Mouse (Mus musculus): Measurements from ENCODE around the gene Abcf3.

The Abcf3 gene

DNA sequence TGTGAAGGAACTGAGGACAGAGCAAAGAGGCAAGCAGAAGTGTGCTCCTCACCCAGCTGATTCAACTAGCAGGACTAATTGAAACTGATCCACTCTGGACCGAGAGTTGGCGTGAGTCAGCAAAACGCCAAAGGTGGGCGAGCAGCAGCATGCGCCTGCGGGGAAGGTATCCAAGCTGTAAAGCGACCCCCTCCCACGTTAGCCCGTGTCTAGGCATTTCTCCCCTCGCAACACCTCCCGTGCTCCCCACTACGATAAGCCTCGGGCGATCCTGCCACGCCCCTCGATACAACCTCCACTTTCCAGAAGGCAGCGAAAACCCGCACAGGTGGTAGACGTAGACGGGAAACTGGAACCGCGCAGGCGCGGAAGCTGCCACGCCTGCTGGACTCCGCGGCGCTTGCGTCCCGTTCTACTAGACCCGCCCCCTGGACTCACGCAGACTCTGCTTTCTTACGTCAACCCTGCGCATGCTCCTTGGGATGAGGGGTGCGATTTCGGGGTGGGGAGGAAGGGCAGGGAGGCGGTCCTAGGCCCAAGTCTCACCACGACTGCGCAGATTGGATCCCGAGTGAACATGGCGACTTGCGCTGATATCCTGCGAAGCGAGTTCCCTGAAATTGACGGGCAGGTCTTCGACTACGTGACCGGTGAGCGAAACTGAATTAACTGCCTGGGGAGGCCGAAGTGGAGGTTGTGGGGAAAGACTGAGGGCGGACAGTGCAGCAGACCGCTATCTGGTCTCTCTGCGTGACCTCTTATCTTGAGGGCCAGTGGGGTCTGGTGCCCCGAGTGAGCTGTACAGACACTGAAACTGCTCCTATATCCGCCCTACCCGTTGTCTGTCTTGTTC lies at the start of gene Abcf3:
Gene Abcf3, plus strand, starts transcription at position 482 of the 853 bp plus-strand sequence.
- DNase-seq (ENCODE audit: low read depth, low spot score): peak; percentile 99

DNA sequence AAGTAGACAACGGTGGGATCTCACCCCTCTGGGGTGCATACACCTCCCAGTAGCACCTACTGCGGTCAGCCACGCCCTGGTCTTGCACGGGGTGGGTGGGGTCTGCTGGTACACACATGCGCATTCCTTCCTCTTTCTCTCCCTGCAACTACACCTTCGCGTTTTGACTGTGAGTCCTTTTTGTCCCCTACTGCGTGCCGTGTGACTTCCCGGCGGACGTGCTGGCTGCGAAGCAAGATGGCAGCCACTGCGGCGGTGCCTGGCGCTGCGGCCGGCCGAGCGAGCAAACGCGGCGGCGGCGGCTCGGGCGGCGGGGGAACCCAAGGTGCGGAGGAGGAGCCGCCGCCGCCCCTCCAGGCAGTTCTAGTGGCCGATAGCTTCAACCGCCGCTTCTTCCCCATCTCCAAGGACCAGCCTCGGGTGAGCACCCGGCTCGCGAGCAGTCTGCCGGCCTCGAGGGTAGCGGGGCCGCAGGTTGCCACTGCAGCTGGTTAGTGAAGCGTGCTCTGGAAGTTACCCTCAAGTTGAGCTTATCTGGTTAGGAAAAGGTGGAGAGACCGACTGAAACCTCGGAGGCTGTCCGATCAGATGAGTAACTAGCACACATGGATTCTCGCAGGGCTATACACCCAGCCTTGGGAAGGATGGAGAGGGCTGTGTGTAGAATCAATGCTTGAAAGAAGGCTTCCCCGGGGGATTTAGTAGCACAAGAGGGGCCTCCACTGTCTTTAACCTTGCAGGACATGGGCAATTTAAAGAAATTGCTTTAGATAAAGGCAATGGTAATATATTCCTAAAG lies 49.5 kb upstream of the Abcf3 start, which contains the start of gene Eif2b5:
Gene Eif2b5, plus strand, starts transcription at position 141 of the 799 bp plus-strand sequence.
- peak; percentile 93 for DNase-seq (ENCODE audit: low read depth, low spot score)

DNA sequence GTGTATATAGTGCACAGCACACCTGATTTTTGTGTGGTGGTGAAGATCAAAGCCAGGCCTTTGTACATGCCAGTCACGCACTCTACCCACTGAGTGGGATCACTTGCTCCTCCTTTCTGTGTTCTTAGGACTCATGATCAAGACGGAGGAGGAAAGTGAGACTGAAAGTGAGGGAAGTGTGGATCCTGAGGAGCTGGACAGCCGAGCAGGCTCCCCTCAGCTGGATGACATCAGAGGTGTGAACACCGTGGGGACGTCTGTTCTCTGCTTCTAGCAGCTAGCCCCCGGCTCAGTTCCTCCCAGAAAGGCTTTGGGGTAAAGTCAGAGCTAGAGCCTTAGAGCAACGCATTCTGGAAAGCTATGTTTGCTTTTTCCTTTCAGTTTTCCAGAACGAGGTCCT lies 42.4 kb upstream of the Abcf3 start:
- no peak for DNase-seq (ENCODE audit: low read depth, low spot score)

DNA sequence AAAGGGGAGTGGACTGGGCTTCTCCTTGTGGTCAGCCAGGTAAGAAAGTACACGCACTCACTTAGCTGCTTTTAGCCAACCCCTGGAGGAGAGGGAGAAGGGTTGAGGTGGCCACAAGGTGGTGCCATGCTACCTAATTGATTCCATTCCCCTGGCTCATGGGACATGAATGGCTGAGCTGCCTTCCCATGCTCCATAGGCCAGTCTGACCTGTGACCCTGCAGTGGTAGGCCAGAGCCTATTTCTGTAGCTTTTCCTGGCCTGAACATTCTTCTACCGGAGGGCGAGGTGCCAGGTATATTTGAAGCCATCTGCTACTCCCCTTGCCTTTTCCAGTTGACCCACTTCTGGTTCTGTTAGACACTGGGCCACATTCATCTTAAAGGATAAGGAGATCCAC lies 39.0 kb upstream of the Abcf3 start:
- DNase-seq (ENCODE audit: low read depth, low spot score): no peak

DNA sequence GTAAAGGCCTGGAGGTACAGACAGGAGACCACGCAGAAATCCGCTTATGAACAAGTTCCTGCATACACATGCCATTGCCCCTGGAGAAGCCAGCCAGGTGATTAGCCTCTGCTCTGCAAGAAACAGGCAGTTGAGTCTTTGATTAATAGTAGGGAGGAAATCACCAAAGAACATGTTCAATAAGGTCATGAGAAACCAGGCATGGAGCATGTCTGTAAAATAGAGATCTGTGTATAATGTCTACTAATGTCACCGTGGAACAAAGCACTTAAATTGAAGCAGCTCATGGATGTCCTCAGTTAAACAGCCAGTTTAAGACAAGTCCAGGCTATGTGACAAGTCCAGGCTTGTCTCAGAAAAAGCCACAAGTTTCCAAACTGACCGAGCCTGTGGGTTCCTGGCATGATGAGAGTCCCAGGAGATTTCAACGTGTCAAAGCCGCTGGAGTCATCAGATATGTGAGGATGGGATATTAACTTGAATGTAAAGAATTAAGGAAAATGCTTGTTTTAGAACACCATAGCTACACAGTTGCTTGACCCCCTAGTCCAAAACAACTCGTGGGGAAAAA lies 37.0 kb upstream of the Abcf3 start:
- no peak for DNase-seq (ENCODE audit: low read depth, low spot score)

DNA sequence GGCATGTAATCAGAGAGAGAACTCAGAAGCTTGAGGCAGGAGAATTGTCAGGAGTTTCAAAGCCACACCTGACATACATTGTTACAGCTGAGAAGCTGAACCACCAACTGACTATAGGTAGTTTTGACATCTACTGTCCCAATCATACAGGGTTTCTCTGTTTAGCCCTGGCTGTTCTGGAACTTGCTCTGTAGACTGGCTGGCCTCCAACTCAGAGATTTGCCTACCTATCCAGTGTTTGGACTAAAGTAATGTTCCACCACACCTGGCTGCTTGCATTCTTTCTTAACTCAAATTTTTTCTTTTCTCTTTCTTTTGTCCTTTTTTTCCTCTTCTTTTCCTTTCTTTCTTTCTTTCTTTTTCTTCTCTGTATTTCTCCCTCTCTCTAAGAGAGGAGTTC lies 32.3 kb upstream of the Abcf3 start:
- no peak for DNase-seq (ENCODE audit: low read depth, low spot score)

DNA sequence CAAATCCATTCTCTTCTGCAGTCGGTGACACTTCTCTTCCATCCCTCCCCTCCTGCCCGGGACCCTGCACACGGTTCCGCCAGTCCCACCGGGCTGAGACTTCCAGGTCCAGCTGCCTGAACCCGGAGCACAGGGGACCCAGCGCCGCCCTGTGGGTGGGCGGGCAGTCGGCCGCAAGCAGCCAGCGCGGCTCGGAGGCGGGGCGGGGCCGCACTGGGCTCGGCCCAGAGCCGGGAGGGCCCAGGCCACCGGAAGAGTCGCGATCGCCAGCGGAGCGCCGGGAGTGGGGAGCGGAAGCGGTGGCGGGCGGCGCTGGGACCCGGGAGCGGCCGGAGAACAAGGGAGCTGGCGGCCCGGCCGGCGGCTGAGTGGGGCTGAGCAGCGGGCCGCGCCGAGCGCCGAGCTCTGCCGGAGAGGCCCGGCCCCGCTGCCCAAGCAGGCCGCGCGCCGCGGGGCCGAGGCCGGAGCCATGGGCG lies 31.6 kb upstream of the Abcf3 start, which contains the start of gene Dvl3:
Gene Dvl3, plus strand, starts transcription at position 257 of the 476 bp plus-strand sequence.
- peak; percentile 82 for DNase-seq (ENCODE audit: low read depth, low spot score)

DNA sequence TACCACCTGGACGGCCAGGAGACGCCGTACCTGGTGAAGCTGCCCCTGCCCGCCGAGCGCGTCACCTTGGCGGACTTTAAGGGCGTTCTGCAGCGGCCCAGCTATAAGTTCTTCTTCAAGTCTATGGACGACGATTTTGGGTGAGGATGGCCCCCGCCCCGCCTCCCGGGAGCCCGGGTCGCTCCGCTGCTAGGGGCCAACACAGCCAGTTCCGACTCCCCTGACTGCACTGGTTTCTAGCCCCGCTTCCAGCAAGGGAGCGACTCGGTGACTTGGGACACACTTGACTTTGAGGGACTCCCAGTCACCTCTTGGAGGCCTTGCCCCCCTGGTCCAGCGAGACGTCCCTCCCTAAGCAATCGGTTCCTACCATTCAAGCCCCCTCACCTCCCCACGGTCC lies 31.2 kb upstream of the Abcf3 start:
- no peak for DNase-seq (ENCODE audit: low read depth, low spot score)

DNA sequence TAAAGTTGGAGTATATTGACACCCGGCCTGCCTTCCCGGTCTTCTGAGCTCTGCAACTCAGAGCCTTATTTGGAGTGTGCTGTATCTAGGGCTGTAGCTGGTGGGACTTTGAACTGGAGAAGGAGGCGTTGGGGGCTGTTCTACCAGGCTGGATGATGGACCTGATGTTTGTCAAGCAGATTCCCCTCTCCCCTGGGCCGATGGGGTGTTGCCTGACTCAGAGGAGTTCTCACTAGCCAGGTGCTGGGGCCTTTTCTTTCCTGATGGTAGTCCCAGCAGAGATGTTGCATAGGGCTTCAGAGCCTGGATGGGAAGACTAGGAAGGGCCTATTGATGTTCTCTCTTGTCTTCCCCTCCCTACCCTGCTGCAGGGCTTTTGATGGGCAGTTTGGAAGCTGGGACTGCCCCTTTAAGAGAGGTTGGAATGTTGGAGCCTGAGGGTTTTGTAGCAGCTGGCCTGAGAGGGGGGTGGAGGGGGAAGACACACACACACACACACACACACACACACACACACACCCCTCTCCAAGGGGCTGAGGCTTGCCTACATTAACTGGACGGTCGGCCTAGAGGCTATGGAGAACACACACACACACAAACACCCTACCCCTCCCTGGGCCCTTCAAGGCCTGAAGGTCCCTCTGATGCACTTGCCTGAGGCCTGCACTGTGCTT lies 30.5 kb upstream of the Abcf3 start:
- DNase-seq (ENCODE audit: low read depth, low spot score): peak; percentile 21

DNA sequence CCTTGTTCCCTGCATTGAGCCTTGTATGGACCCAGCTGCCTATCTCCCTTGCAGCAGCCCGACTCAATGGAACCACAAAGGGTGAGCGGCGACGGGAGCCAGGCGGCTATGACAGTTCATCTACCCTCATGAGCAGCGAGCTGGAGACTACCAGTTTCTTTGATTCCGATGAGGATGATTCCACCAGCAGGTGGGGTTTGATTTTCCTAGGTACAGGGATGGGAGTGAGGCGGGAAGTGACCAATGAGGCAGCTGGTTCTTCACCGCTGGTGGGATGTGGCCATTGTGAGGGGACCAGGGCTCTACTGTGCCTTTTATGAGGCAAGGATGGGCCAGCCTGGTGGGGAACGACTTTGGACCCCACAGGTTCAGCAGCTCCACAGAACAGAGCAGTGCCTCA lies 24.5 kb upstream of the Abcf3 start:
- DNase-seq (ENCODE audit: low read depth, low spot score): no peak

DNA sequence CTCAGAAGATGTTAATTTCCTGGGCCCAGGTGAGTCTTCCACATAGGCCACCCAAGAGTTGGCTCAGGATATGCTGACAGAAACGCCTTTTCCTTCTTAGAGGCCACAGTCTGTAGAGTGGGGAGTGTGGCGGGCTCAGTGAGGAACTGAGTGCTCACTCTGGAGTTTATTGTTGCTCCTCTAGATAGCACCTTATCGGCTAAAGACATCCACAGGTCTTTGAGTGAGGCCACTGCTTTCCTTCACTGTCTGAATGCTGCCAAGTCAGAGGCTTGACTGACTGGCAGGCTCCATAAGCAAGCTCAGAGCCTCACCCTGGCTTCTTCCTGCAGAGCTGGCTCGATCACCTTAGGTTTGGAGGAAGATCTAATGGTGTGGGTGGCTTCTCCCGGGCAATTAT lies 19.6 kb upstream of the Abcf3 start:
- no peak for DNase-seq (ENCODE audit: low read depth, low spot score)

DNA sequence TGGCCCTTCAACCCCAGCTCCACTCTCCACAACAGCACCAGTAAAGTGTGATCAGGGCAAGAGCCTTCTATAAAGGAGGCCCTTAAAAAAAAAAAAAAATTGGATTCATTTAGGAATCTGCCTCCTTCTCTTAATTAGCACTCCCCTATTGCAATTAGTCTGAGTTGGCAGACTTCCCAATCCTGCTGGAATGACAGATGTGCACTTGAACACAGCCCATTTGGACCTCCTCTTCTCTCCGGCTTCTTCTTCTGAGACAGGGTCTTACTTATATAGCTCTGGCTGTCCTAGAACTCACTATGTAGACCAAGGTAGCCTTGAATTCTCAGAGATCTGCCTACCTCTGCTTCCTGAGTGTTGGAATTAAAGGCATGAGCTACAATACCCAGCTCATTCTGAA lies 19.0 kb upstream of the Abcf3 start:
- no peak for DNase-seq (ENCODE audit: low read depth, low spot score)

DNA sequence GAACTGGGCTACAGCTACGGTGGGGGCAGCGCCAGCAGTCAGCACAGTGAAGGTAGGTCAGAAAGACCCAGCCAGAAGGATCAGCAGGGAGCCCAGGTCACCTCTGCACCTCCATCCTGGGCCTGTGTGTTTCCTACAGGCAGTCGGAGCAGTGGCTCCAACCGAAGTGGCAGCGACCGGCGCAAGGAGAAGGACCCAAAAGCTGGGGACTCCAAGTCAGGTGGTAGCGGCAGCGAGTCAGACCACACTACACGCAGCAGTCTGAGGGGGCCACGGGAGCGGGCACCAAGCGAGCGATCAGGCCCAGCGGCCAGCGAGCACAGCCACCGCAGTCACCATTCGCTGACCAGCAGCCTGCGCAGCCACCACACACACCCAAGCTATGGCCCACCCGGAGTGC lies 17.4 kb upstream of the Abcf3 start:
- DNase-seq (ENCODE audit: low read depth, low spot score): no peak

DNA sequence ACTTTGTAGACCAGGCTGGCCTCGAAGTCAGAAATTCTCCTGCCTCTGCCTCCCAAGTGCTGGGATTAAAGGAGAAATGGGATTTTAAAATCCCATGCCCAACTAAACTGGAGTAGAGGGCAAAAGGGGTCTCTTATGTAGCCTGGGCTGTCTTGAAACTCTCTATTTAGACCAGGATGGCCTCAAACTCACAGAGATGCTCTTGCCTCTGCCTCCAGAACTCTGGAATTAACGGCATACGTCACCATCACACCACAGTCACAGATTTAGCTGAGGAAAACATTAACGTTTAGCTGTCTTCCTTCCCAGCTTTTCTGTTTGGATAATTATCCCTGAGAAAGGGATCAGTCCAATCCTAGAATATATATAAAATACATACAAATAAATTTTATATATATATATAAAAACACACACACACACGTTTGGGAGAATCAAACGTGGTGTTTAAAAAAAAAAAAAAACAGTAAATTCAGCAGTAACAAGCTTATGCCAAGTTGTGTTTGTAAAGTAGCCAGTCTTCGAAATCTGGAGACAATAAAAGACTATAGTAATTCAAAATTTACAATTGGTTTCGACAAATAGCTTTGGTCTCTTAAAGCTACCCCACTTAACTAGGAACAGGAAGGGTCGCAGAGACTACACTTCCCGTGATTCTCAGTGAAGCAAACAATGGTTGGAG lies 13.6 kb upstream of the Abcf3 start:
- DNase-seq (ENCODE audit: low read depth, low spot score): no peak

DNA sequence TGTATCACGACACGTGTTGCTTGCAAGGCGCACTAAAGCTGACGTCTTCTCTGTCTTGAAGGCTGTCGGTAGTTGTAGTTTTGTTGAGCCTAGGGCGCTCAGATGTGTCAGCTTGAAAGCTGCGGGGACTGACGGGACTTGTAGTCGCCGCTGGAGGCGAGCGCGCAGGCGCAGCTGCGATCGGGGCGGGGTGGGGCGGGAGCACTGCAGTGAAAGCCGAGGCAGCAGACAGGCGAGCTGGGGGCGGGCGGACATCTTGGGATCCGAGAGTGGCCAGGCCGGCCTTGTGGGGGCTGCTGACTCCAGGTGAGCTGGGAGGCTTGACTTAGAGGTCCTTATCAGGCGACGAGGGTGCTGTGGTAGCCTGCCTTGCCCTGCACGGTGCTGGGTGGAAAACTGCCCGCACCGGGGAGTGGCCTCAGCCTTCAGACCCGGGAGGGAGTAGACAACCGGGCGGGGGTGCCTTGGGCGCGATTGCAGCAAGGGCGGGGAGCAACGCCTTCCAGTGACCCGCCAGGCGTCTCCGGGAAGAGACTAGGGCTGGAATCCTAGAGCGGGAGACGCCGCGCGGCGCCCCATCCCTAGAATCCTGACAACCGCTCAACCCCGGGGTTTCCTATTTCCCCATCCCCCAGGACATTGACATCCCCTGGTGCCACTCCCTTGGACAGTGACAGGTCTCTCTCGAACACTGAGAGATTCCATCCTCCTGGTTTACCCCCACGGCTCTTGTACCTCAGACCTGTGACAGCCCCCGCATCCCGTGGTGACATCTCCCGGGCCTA lies 12.9 kb upstream of the Abcf3 start, which contains the start of gene Ap2m1:
Gene Ap2m1, plus strand, starts transcription at position 183 of the 785 bp plus-strand sequence.
- peak; percentile 100 for DNase-seq (ENCODE audit: low read depth, low spot score)

DNA sequence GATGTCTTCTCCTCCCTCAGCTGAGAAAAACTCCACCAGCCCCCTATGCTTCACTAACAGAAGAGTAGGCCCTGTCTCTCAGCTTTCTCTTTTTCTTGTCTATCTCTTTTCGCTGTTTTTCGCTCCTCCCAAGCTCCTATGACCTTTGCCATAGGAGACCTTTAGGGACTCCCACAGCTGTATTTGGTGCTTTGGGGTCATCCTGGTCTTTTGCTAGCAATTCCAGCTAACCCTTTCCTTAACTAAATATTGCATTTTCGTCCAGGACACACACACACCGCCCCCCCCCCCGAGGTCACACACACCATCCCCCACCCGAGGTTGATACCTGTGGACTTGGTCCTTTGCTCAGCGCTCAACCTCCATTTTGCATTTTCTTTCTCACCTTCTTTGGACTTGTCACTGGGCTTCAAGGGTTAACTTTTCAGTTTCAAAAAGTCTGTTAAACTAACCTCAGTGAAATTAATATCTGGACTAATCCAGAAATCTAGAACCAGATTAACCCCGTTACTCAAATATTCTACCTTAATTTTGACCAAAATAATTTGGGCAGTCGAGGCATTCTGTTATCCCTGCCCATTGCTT lies 12.2 kb upstream of the Abcf3 start:
- no peak for DNase-seq (ENCODE audit: low read depth, low spot score)

DNA sequence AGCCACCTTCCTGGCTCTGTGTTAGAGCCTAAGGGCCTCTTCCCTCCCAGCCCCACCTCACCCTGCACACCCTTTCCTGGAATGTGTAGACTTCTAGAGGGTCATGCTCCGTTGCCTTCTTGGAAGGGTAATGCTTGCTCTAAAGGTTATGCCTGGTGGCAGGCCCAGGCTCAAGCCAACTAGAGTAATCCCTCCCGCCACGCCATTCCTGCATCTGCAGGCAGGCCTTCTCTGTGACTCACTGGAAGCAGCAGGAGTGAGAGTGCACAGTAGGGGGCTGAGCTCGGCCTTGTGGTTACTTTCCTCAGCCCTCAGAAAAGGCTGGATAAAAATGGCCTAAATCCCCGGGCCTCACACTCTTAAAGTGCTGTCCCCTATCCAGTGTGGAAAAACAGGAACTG lies 11.3 kb upstream of the Abcf3 start:
- DNase-seq (ENCODE audit: low read depth, low spot score): no peak

DNA sequence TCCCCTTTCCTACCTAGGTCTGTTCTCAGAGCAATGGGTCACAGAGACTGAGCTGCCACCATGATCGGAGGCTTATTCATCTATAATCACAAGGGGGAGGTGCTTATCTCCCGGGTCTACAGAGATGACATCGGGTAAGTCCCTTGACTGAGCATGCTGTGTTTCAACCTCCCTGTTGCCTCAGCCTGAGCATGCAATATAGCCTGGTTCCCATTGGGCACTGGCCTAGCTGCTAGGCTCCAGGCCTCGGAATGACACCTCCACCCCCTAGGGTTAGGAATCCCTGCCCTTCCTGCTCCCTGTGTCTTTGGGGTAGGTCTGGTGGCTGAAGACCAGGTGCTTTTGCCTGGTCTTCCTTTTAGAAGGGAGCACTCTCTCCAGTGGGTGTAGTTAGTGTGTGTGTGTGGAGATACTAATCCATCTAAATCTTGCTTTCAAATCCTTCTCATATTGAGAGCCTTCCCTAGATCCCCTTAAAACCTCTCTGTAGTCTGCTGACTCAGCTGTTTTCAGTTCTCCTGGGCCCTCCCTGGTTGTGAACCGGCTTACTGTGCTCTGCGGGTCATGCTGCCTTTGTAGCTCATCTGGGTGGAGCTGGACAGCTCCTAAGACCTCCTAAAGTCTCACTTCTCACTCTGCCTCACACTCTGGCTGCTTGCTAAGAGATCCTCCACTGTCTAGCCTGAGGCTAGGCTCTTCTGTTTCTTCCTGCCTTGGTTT lies 10.6 kb upstream of the Abcf3 start:
- no peak for DNase-seq (ENCODE audit: low read depth, low spot score)

DNA sequence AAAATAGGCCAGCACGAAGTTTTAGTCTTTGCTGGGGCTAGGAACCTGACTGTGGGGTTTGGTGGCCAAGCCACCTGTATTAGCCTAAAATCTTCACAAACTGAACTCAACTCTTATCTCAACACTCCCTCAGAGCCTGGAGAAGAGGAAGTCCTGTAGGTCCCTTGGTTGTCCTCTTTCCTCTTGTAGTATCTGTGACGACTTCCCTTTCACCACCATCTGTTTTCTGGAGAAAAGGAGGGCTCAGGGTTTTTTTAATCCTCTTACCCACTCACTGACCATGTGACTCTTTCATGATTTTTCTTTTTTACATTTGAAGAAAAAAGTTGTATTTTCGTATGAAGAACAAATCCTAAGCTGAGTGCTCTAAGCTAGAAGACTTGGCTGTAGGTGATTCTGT lies 8.7 kb upstream of the Abcf3 start:
- DNase-seq (ENCODE audit: low read depth, low spot score): no peak

All from CD4-positive helper T cell, adult 2 months (primary cell).